Mouse (Mus musculus): ENCODE data around the gene Grik2. TPM values are rescaled to one million over a fixed set of nuclear protein-coding genes. Genes with fewer than 3 reads are reported as not detected.

Gene Grik2
- polyA plus RNA-seq, 1 experiment from 2014 or later, result 1.8 TPM

GRCm38 (mm10) chr10:49788914-49789313 lies 348 bp upstream of the Grik2 start:
- no peak for DNase-seq (ENCODE audit: low spot score)
- peak overlapping the region; percentile 81 for H3K4me2 ChIP-seq (ENCODE audit: low read length)
- TF ChIP-seq CTCF (IDR thresholded peaks at IDR 0.05; ENCODE audit: low read depth), result no peak
- 10% methylated on average over 5 of the region's 5 CpGs for WGBS
- no peak overlapping the region; the same call in 1 of the 2 replicates for H3K9ac ChIP-seq (ENCODE audit: low read depth, low read length)
- no peaks in the 10 kb centered on the region for H3K4me1 ChIP-seq (replicated peaks; ENCODE audit: insufficient read depth, low read length)
- ATAC-seq (replicated peaks; ENCODE audit: low FRiP score, low read depth), result no peak
- H3K36me3 ChIP-seq (ENCODE audit: insufficient read depth, low read length), result no peaks in the 10 kb centered on the region
- no peak overlapping the region for H3K27ac ChIP-seq
- no peaks in the 10 kb centered on the region for H3K27me3 ChIP-seq (ENCODE audit: insufficient read depth, low read length)
- H3K4me3 ChIP-seq (replicated peaks; ENCODE audit: low read depth, low read length), result peak overlapping the region; percentile 48
- no peaks in the 10 kb centered on the region for H3K9me3 ChIP-seq (replicated peaks; ENCODE audit: low read length)

DNA sequence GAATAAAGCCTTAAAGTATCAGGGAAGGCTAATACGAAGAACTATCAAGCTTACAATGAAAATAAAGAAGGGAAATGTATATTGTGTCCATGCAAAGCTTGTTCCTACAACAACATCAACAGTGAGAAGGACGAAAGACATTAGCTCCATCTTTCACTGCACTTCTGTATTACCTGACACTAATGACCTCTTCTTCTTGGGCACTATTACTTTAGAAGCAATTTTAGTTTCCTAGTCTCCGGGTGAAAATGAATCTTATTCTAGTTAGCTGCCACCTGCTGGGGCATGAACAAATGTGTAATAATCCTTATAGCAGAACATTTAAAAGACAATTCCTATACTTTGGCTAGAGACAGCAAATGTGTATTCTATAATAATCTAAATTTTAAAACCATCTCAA lies 1.9 kb downstream of the Grik2 start:
- Histone ChIP-seq H3K4me2 (ENCODE audit: low read length) (no peak overlapping the region), H3K4me3 (replicated peaks; ENCODE audit: low read depth, low read length) (no peak overlapping the region), H3K36me3 (ENCODE audit: insufficient read depth, low read length) (no peaks in the 10 kb centered on the region), H3K9ac (ENCODE audit: low read depth, low read length) (no peak overlapping the region), H3K4me1 (replicated peaks; ENCODE audit: insufficient read depth, low read length) (peaks cover 4% of the 10 kb centered on the region; the same call in 1 of the 2 replicates), H3K27me3 (ENCODE audit: insufficient read depth, low read length) (no peaks in the 10 kb centered on the region), H3K9me3 (replicated peaks; ENCODE audit: low read length) (no peaks in the 10 kb centered on the region), H3K27ac (no peak overlapping the region)
- no peak for ATAC-seq (replicated peaks; ENCODE audit: low FRiP score, low read depth)
- WGBS, result 48% methylated on average over 3 of the region's 3 CpGs
- TF ChIP-seq CTCF (IDR thresholded peaks at IDR 0.05; ENCODE audit: low read depth), result no peak
- no peak for DNase-seq (ENCODE audit: low spot score)

DNA sequence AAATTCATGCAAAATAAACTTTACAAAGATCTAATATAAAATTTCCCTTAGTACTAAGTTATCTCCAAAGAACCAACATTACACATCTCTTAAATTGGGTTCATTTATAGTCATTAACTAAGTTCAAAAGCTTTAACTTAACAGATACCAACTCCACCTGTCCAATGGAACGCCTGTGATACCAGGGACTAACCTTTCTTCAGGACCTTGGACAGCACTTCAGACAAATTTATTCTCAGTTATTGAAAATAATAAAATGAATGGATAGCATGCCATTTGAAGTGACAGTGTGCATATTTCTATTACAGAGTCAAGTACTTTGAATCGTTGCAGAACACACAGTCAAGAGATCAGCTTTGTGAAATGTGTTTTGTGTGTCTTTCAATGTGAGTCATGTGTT lies 3.1 kb downstream of the Grik2 start:
- Histone ChIP-seq H3K4me1 (replicated peaks; ENCODE audit: insufficient read depth, low read length) (peaks cover 4% of the 10 kb centered on the region; the same call in 1 of the 2 replicates), H3K9me3 (replicated peaks; ENCODE audit: low read length) (no peaks in the 10 kb centered on the region), H3K4me2 (ENCODE audit: low read length) (no peak overlapping the region), H3K36me3 (ENCODE audit: insufficient read depth, low read length) (no peaks in the 10 kb centered on the region), H3K27me3 (ENCODE audit: insufficient read depth, low read length) (no peaks in the 10 kb centered on the region), H3K4me3 (replicated peaks; ENCODE audit: low read depth, low read length) (no peak overlapping the region), H3K9ac (ENCODE audit: low read depth, low read length) (no peak overlapping the region), H3K27ac (no peak overlapping the region)
- ATAC-seq (replicated peaks; ENCODE audit: low FRiP score, low read depth) (no peak), DNase-seq (ENCODE audit: low spot score) (peak; percentile 48)
- 46% methylated on average over 2 of the region's 2 CpGs for WGBS
- no peak for TF ChIP-seq CTCF (IDR thresholded peaks at IDR 0.05; ENCODE audit: low read depth)

DNA sequence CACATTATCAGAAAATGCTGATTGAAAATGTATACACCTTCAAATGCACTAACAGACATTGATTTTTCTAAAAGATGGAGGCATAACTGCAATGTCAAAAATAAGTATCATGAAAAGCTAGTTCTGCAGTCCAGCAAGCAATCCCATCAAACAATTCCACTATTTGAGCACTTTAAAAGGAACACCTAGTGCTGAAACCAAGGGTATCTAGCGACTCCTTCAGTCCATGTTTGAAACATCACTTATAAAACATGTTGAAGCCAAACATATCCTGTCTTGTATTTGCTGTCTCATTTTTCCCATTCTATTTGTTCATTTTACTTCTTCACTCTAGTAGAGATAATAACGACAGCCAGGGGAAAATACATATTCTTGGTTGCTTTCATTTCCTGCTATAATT lies 3.7 kb downstream of the Grik2 start:
- no peak for DNase-seq (ENCODE audit: low spot score)
- Histone ChIP-seq H3K9ac (ENCODE audit: low read depth, low read length) (no peak overlapping the region), H3K4me3 (replicated peaks; ENCODE audit: low read depth, low read length) (no peak overlapping the region), H3K4me2 (ENCODE audit: low read length) (no peak overlapping the region), H3K27me3 (ENCODE audit: insufficient read depth, low read length) (no peaks in the 10 kb centered on the region), H3K36me3 (ENCODE audit: insufficient read depth, low read length) (no peaks in the 10 kb centered on the region), H3K4me1 (replicated peaks; ENCODE audit: insufficient read depth, low read length) (peaks cover 4% of the 10 kb centered on the region; the same call in 1 of the 2 replicates), H3K27ac (no peak overlapping the region), H3K9me3 (replicated peaks; ENCODE audit: low read length) (no peaks in the 10 kb centered on the region)
- no peak for ATAC-seq (replicated peaks; ENCODE audit: low FRiP score, low read depth)
- TF ChIP-seq CTCF (IDR thresholded peaks at IDR 0.05; ENCODE audit: low read depth), result peak; percentile 46; the same call in 1 of the 2 replicates
- 16% methylated on average over 2 of the region's 2 CpGs for WGBS

- H3K9ac ChIP-seq (ENCODE audit: low read depth, low read length), result 0 out of 2 replicates have a peak overlapping the region, but pooled peaks have one; percentile 6
- 1% methylated on average over 44 of the region's 44 CpGs for WGBS
- no peaks in the 10 kb centered on the region for H3K27me3 ChIP-seq (ENCODE audit: insufficient read depth, low read length)
- no peaks in the 10 kb centered on the region for H3K9me3 ChIP-seq (replicated peaks; ENCODE audit: low read length)
- H3K4me2 ChIP-seq (ENCODE audit: low read length), result peak overlapping the region; percentile 78
- H3K27ac ChIP-seq, result no peak overlapping the region
- TF ChIP-seq CTCF (IDR thresholded peaks at IDR 0.05; ENCODE audit: low read depth), result no peak
- H3K36me3 ChIP-seq (ENCODE audit: insufficient read depth, low read length), result no peaks in the 10 kb centered on the region
- DNase-seq (ENCODE audit: low spot score), result peak; percentile 9
- H3K4me3 ChIP-seq (replicated peaks; ENCODE audit: low read depth, low read length), result peak overlapping the region; percentile 48
- H3K4me1 ChIP-seq (replicated peaks; ENCODE audit: insufficient read depth, low read length), result peaks cover 4% of the 10 kb centered on the region; the same call in 1 of the 2 replicates
- no peak for ATAC-seq (replicated peaks; ENCODE audit: low FRiP score, low read depth)
Measured at GRCm38 (mm10) chr10:49782741-49783691, 5.5 kb downstream of the Grik2 start.

DNA sequence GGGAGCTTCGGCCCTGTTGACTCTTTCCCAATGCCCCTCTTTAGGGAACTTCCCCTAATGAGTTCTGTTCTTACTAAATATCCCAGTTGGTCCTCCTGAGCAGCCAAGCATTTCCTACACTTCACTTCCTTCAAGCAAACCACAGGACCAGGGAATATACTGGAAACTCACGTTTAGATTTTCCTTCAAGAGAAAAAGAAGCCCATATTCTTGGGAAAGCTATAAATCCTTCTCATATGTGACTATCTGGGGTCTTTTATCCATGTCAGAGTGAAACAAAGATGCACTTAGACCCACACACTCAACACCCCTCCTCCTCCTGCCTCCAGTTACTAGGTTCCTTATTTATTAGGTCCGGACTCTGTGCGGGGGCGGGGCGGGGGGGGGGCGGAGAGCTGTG lies 6.5 kb downstream of the Grik2 start:
- Histone ChIP-seq H3K4me1 (replicated peaks; ENCODE audit: insufficient read depth, low read length) (peaks cover 4% of the 10 kb centered on the region; the same call in 1 of the 2 replicates), H3K27ac (no peak overlapping the region), H3K4me3 (replicated peaks; ENCODE audit: low read depth, low read length) (peak overlapping the region; percentile 48), H3K9ac (ENCODE audit: low read depth, low read length) (no peak overlapping the region), H3K27me3 (ENCODE audit: insufficient read depth, low read length) (no peaks in the 10 kb centered on the region), H3K36me3 (ENCODE audit: insufficient read depth, low read length) (no peaks in the 10 kb centered on the region), H3K4me2 (ENCODE audit: low read length) (peak overlapping the region; percentile 78), H3K9me3 (replicated peaks; ENCODE audit: low read length) (no peaks in the 10 kb centered on the region)
- WGBS, result under 1% methylated on average over 7 of the region's 7 CpGs
- DNase-seq (ENCODE audit: low spot score) (no peak), ATAC-seq (replicated peaks; ENCODE audit: low FRiP score, low read depth) (no peak)
- no peak for TF ChIP-seq CTCF (IDR thresholded peaks at IDR 0.05; ENCODE audit: low read depth)

All from kidney, postnatal 0 days (tissue).